Mouse (Mus musculus) cerebellum, adult 11-12 months (tissue): ENCODE data around the gene Traf4.
A peak's percentile ranks its signal among the peaks of the same experiment; 100 is the strongest.

Source experiments
- DNase-seq: peaks from one replicate; pipeline ENCODE4 v3.0.0; 2022

The Traf4 gene

GRCm38 (mm10) chr11:78182450-78182849 lies 17.1 kb upstream of the Traf4 start:
- no peak for DNase-seq

GRCm38 (mm10) chr11:78181830-78182357 lies 16.5 kb upstream of the Traf4 start:
- DNase-seq, result no peak

- DNase-seq, result no peak
Observed at GRCm38 (mm10) chr11:78180081-78180761, 14.8 kb upstream of the Traf4 start.

- DNase-seq, result no peak
Observed at GRCm38 (mm10) chr11:78179438-78179999, 14.1 kb upstream of the Traf4 start.

- DNase-seq, result peak; percentile 65
Observed at GRCm38 (mm10) chr11:78178859-78179437, 13.6 kb upstream of the Traf4 start.

GRCm38 (mm10) chr11:78177903-78178858 lies 12.8 kb upstream of the Traf4 start:
- DNase-seq, result peak; percentile 88

- DNase-seq, result peak; percentile 27
Observed at GRCm38 (mm10) chr11:78177437-78177836, 12.0 kb upstream of the Traf4 start.

- DNase-seq, result no peak
Observed at GRCm38 (mm10) chr11:78176905-78177331, 11.5 kb upstream of the Traf4 start.

GRCm38 (mm10) chr11:78176402-78176862 lies 11.0 kb upstream of the Traf4 start, which contains the start of the genes Nek8 and Tlcd1:
Gene Nek8, minus strand, starts transcription at chr11:78176675.
Gene Tlcd1, plus strand, starts transcription at chr11:78176711.
- peak; percentile 79 for DNase-seq

- DNase-seq, result no peak
Observed at GRCm38 (mm10) chr11:78175771-78176401, 10.5 kb upstream of the Traf4 start.

- DNase-seq, result no peak
Observed at GRCm38 (mm10) chr11:78174506-78174905, 9.1 kb upstream of the Traf4 start.

- no peak for DNase-seq
Observed at GRCm38 (mm10) chr11:78172748-78173383, 7.5 kb upstream of the Traf4 start.

GRCm38 (mm10) chr11:78172034-78172747 lies 6.8 kb upstream of the Traf4 start:
- no peak for DNase-seq

GRCm38 (mm10) chr11:78171328-78171727 lies 5.9 kb upstream of the Traf4 start:
- no peak for DNase-seq

- DNase-seq, result no peak
Observed at GRCm38 (mm10) chr11:78170306-78170705, 4.9 kb upstream of the Traf4 start.

- DNase-seq, result no peak
Observed at GRCm38 (mm10) chr11:78168541-78169468, 3.4 kb upstream of the Traf4 start.

GRCm38 (mm10) chr11:78167257-78167959 lies 2.0 kb upstream of the Traf4 start:
- DNase-seq, result no peak

GRCm38 (mm10) chr11:78166640-78167039 lies 1.3 kb upstream of the Traf4 start:
- DNase-seq, result no peak

GRCm38 (mm10) chr11:78166161-78166560 lies 772 bp upstream of the Traf4 start:
- DNase-seq, result no peak
